Mouse (Mus musculus) heart, postnatal 0 days (tissue): ENCODE data around the gene Mep1a. TPM values are rescaled to one million over a fixed set of nuclear protein-coding genes. Genes with fewer than 3 reads are reported as not detected.

Experiments
- ATAC-seq: fragments of 200-750 bp; cut with Nextera tagmentation; 2 replicates; pipeline ENCODE4 v1.8.0; 2017; ENCODE audit warnings: low read depth, moderate number of reproducible peaks, moderate library complexity; ENCODE audit not compliant: insufficient read depth
- DNase-seq: peaks from one replicate; pipeline ENCODE4 v3.0.0-alpha.2; 2016; ENCODE audit warnings: low spot score
- H3K27ac ChIP-seq: fragments of 300-500 bp; sonication (generic); 2 replicates; pipeline ENCODE4 v1.5.1; 2014; ENCODE audit warnings: low read depth, mild to moderate bottlenecking
- H3K27me3 ChIP-seq: fragments of 300-500 bp; sonication (generic); 2 replicates; pipeline ENCODE4 v1.6.1; 2014; ENCODE audit warnings: low read length, mixed read lengths; ENCODE audit not compliant: control insufficient read depth, insufficient read depth
- H3K36me3 ChIP-seq: fragments of 300-500 bp; sonication (generic); replicated peaks from 2 replicates; pipeline ENCODE4 v1.6.1; 2014; ENCODE audit warnings: low read length, mixed read lengths; ENCODE audit not compliant: control insufficient read depth, insufficient read depth
- H3K4me1 ChIP-seq: fragments of 300-500 bp; sonication (generic); 2 replicates; pipeline ENCODE4 v1.6.1; 2014; ENCODE audit warnings: antibody characterized with exemption; ENCODE audit not compliant: control insufficient read depth, insufficient read depth
- H3K4me2 ChIP-seq: fragments of 300-500 bp; sonication (generic); 2 replicates; pipeline ENCODE4 v1.6.1; 2014; ENCODE audit warnings: low read depth, mild to moderate bottlenecking, low read length, moderate library complexity
- H3K4me3 ChIP-seq: fragments of 300-500 bp; sonication (generic); 2 replicates; pipeline ENCODE4 v1.5.1; 2014; ENCODE audit warnings: low read depth, low read length
- H3K9ac ChIP-seq: fragments of 300-500 bp; sonication (generic); replicated peaks from 2 replicates; pipeline ENCODE4 v1.6.1; 2014; ENCODE audit warnings: low read depth, low read length, mixed read lengths
- H3K9me3 ChIP-seq: fragments of 300-500 bp; sonication (generic); replicated peaks from 2 replicates; pipeline ENCODE4 v1.6.1; 2016; ENCODE audit warnings: low read length; ENCODE audit not compliant: control insufficient read depth
- CTCF ChIP-seq: IDR thresholded peaks from 2 replicates; pipeline ENCODE4 v1.5.1; 2016; ENCODE audit warnings: antibody characterized with exemption, control low read depth, low read depth
- EP300 ChIP-seq: IDR thresholded peaks from 2 replicates; pipeline ENCODE4 v1.6.1; 2016; ENCODE audit warnings: antibody characterized with exemption, low read depth
- WGBS: fragments of 180-500 bp; shearing (Covaris S2); extraction: QIAGEN DNeasy Blood & Tissue Kit; methylation state at CpG from one replicate; pipeline ENCODE4 v1.1.7; 2014; 5-methylcytosine and 5-hydroxymethylcytosine counted together
- polyA plus RNA-seq: library from polyadenylated mRNA; unstranded; fragments of >200 nt; fragmentation: Nextera tagmentation; extraction: Ambion mirVana; gene quantifications from 2 replicates; pipeline ENCODE4 v1.2.1, GENCODE M21; 2015
- total RNA-seq: library from RNA; depleted of rRNA; stranded (reverse); fragments of >200 nt; gene quantifications from 2 replicates; pipeline ENCODE4 v1.2.3, GENCODE M21; 2014; ENCODE audit warnings: low replicate concordance; rRNA removed

Mep1a gene
- total and polyA plus RNA-seq, 2 experiments from 2014 or later: not detected

DNA sequence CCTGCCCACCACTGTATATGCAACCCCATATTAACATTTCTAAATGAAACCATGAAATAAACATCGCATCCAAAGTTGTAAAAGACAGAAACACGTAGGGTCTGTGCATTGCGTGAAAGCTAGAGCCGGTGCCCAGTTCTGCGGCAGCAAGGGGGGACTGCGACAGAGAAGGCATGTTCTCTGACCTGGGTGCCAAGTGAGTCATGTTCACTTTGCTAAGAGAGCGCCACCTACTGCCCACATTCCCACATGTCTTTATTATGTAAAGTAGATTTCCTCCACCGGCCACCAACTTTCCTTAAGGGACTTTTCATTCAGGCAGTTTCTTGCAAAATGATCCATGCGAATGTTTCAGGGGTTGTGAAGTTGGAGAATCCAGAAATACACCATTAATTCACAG, 44.0 kb downstream of the Mep1a start:
- Histone ChIP-seq H3K4me2 (no peak overlapping the region), H3K36me3 (no peaks in the 10 kb centered on the region; the same call in 1 of the 2 replicates), H3K9ac (no peak overlapping the region), H3K9me3 (no peaks in the 10 kb centered on the region), H3K27ac (no peak overlapping the region), H3K4me1 (no peaks in the 10 kb centered on the region), H3K4me3 (no peak overlapping the region), H3K27me3 (no peaks in the 10 kb centered on the region)
- TF ChIP-seq EP300 (no peak), CTCF (peak; percentile 78)
- DNase-seq (peak; percentile 86), ATAC-seq (peak; percentile 55)
- 12% methylated on average over 9 of the region's 9 CpGs for WGBS

- TF ChIP-seq EP300: no peak
- TF ChIP-seq CTCF: no peak
- H3K36me3 ChIP-seq: no peaks in the 10 kb centered on the region
- H3K9me3 ChIP-seq: no peaks in the 10 kb centered on the region
- no peak overlapping the region for H3K9ac ChIP-seq
- WGBS: 50% methylated on average over 1 of the region's 1 CpGs
- ATAC-seq: no peak
- no peak overlapping the region for H3K4me3 ChIP-seq
- H3K4me2 ChIP-seq: no peak overlapping the region
- H3K4me1 ChIP-seq: no peaks in the 10 kb centered on the region
- H3K27ac ChIP-seq: no peak overlapping the region
- no peak for DNase-seq
- H3K27me3 ChIP-seq: no peaks in the 10 kb centered on the region
These were observed 51.4 kb downstream of the Mep1a start for GRCm38 (mm10) chr17:43451216-43451615.

- no peak for TF ChIP-seq EP300
- TF ChIP-seq CTCF: no peak
- Histone ChIP-seq H3K9ac (no peak overlapping the region), H3K4me2 (no peak overlapping the region), H3K36me3 (peaks cover 6% of the 10 kb centered on the region; the same call in 1 of the 2 replicates), H3K27ac (no peak overlapping the region), H3K9me3 (no peaks in the 10 kb centered on the region), H3K27me3 (no peaks in the 10 kb centered on the region), H3K4me1 (no peaks in the 10 kb centered on the region), H3K4me3 (no peak overlapping the region)
- peak; percentile 55; the same call in 1 of the 2 replicates for ATAC-seq
- DNase-seq: peak; percentile 39
- WGBS: 59% methylated on average over 8 of the region's 8 CpGs
These were observed 68.1 kb downstream of the Mep1a start for GRCm38 (mm10) chr17:43434485-43434884.

GRCm38 (mm10) chr17:43431692-43432091, 70.9 kb downstream of the Mep1a start:
- Histone ChIP-seq H3K27me3 (no peaks in the 10 kb centered on the region), H3K9me3 (no peaks in the 10 kb centered on the region), H3K4me2 (no peak overlapping the region), H3K4me1 (no peaks in the 10 kb centered on the region), H3K4me3 (no peak overlapping the region), H3K36me3 (no peaks in the 10 kb centered on the region), H3K27ac (no peak overlapping the region), H3K9ac (no peak overlapping the region)
- TF ChIP-seq EP300 (no peak), CTCF (no peak)
- no peak for DNase-seq
- ATAC-seq: no peak
- WGBS: 34% methylated on average over 5 of the region's 5 CpGs

Other genes with a start within 250 kb of the Mep1a start
- not detected in 2 replicates for gene Adgrf1, start 232.5 kb downstream of the Mep1a start, total RNA-seq
- not detected in 2 replicates for gene Adgrf1, start 232.5 kb downstream of the Mep1a start, polyA plus RNA-seq
- 89.0 and 134 TPM in 2 replicates for gene Adgrf5, start 142.4 kb downstream of the Mep1a start, total RNA-seq
- gene Adgrf5, start 142.4 kb downstream of the Mep1a start, polyA plus RNA-seq: 16.7 and 19.1 TPM in 2 replicates
- not detected in 2 replicates for gene Ankrd66, start 40.8 kb upstream of the Mep1a start, total RNA-seq
- not detected in 2 replicates for gene Ankrd66, start 40.8 kb upstream of the Mep1a start, polyA plus RNA-seq
- 2.6 and 22.7 TPM in 2 replicates for gene Pla2g7, start 65.3 kb upstream of the Mep1a start, total RNA-seq
- 11.1 and 12.3 TPM in 2 replicates for gene Pla2g7, start 65.3 kb upstream of the Mep1a start, polyA plus RNA-seq
- gene Tdrd6, start 127.5 kb upstream of the Mep1a start, total RNA-seq: not detected in 2 replicates
- 0.11 TPM in 1 of 2 replicates, not detected in the other for gene Tdrd6, start 127.5 kb upstream of the Mep1a start, polyA plus RNA-seq
- 2.4 and 7.9 TPM in 2 replicates for gene Slc25a27, start 164.4 kb upstream of the Mep1a start, total RNA-seq
- 7.8 and 10.9 TPM in 2 replicates for gene Slc25a27, start 164.4 kb upstream of the Mep1a start, polyA plus RNA-seq
- gene Cyp39a1, start 164.6 kb upstream of the Mep1a start, total RNA-seq: 7.0 and 8.3 TPM in 2 replicates
- gene Cyp39a1, start 164.6 kb upstream of the Mep1a start, polyA plus RNA-seq: 39.5 and 43.7 TPM in 2 replicates